Mouse (Mus musculus): Measurements from ENCODE around the gene Gm17455.
A peak's percentile ranks its signal among the peaks of the same experiment; 100 is the strongest.

The Gm17455 gene

GRCm38 (mm10) chr10:60373937-60374578 is 25.5 kb upstream of the Gm17455 start:
- DNase-seq (ENCODE audit: low read depth): peak; percentile 40

- DNase-seq (ENCODE audit: low read depth): peak; percentile 13
These were observed 22.8 kb upstream of the Gm17455 start for GRCm38 (mm10) chr10:60376704-60377103.

GRCm38 (mm10) chr10:60379419-60379957 is 20.0 kb upstream of the Gm17455 start:
- DNase-seq (ENCODE audit: low read depth): no peak

- DNase-seq (ENCODE audit: low read depth): peak; percentile 68
These were observed 19.3 kb upstream of the Gm17455 start for GRCm38 (mm10) chr10:60380229-60380628.

GRCm38 (mm10) chr10:60381142-60381925 is 18.2 kb upstream of the Gm17455 start:
- peak; percentile 86 for DNase-seq (ENCODE audit: low read depth)

- DNase-seq (ENCODE audit: low read depth): peak; percentile 22
These were observed 11.2 kb upstream of the Gm17455 start for GRCm38 (mm10) chr10:60388332-60388731.

DNA sequence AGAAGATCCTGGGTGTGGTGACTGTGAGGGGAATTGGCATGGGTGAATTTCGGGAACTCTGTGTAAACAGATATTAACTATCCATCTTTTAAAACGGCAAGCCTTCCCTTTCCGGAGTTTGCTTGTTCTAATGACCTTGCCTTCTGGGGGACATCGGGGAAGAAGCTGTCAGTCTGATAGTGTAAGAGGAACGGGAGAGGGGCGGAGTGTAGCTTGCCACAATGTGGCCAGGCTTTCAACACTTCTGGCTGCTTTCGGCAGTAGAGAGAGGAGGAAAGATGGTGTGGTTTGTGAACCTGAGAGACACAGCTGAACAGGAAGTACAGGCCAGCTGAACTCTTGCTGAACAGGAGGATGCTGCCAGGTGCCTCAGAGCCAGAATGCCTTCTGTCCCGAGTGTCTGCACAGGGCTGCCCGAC is 10.1 kb upstream of the Gm17455 start:
- DNase-seq (ENCODE audit: low read depth): peak; percentile 83

DNA sequence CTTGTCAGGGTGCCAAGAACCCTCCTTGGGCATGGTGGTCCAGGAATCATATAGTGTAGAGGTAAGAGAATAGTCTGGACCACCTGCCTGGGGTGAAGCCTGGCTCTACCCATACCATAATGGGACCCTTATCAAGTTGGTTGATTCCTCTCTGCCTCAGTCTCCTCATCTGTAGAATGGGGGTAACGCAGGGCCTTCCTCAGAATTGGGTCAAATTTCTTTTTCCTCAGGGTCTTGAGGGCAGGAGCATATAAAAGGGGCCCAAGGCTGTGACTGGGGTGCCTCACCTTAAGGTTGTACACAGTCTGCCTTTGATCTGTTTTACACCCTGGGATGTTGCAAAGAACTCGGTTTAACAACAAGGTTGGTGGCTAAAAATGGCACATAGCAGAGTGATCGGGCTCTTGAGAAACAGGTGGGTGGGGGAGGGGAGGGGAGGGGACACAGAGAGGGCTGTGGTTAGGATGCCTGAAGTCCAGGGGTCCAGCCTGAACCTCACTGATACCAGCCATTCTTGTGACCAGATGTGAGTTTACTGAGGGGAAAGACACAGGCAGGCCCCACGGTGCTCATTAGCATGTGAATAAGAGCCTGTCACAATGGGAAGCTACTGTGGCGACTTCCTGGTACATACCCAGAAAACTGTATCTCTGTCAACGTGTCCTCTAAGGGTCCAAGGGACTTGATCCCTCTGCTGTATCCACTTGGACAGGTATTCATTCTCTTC is 9.2 kb upstream of the Gm17455 start:
- DNase-seq (ENCODE audit: low read depth): peak; percentile 70

DNA sequence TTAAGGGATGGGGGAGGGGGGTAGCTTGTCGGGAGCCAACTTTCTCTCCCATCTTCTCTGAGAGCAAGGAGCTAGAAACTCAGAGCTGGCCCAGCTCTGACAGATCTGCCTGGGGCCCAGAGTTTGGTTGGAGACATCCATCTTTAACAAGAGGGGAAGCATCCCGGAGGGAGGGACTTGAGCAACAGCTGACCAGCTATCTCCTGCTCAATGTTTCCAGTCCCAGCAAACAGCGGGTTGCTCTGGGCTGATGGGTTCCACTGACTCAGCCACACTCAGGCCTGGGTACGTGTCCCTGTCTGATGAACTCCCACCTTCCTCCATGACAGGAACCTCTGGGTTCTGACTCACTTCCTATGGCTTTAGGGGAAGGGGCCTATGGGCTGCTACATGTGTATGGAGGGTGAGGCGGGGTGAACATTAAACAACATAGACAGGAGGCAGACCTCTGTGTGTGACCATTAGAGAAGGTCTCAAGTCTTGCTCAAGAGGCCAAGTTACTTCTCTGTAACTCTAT is 8.6 kb upstream of the Gm17455 start:
- no peak for DNase-seq (ENCODE audit: low read depth)

GRCm38 (mm10) chr10:60391661-60392060 is 7.9 kb upstream of the Gm17455 start:
- no peak for DNase-seq (ENCODE audit: low read depth)

DNA sequence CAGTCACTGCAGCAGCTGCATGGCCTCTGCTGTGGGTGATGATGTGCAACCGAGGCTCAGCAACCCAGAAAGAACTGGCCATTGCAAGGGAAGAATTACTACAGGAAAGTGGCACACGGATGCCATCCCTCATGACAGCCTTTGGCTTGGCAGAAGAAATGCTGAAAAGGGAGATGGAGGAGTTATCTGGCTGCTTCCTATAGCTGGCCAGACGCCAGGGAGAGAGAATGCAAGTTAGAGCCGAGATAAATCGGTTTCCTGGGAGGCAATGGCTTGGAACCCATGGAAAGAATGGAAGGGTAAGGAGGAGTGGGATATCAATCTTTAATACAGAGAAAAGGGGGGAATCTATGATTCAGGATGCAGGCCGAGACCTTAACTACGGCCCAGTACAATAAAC is 4.6 kb upstream of the Gm17455 start:
- no peak for DNase-seq (ENCODE audit: low read depth)

DNA sequence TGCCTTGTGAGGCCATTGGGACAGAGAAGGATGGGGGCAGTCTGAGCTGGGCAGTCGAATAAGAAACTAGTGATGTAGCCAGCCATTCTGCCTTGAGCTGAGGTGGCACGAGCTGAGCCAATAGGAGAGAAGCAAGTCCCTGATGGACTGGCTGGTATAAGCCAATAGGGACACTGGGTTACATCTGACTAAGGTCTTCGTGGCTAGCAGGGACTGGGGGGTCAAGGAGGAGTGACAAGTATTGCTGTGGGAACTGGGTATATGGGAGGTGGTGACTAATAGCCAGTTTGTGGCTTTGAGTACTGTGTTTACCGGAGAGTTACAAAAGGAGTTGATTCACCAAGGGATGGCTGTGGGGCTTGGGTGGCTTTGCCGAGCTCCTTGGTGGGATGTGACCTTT is 3.9 kb upstream of the Gm17455 start:
- no peak for DNase-seq (ENCODE audit: low read depth)

DNA sequence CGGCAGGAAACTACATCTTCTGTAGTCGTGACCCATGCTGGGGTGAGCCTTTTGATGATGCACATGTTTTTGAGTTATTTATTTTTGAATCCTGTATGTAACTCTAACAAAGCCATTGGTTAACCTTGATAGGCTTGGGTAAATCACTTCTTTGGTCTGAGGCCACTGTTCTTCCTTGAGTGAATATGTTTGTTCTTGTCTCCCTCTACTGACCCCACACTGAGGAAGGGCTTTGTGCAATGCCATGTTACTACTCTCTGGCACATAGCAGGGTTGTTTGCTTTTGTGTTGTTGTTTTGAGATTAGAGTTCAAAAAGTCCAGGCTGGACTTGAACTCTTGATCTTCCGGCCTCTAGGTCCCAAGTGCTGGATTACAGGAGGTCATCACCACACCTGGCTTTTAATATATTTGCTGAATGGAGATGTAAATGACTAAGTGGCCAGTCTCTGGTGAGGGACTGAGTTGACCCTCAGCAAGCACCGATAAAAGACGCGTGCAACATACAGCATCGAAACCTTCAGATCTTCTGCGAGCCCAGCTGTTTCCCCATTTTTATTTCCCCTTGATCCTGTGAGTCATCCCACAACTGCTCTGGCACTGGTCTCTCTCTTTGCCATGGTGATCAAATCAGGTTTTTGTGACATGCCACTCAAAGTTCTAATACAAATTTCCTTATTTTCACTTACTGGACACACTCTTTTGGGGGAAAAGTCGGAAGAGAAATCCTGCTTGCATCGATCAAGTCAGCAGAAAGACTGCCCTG is 1.3 kb upstream of the Gm17455 start:
- no peak for DNase-seq (ENCODE audit: low read depth)

DNA sequence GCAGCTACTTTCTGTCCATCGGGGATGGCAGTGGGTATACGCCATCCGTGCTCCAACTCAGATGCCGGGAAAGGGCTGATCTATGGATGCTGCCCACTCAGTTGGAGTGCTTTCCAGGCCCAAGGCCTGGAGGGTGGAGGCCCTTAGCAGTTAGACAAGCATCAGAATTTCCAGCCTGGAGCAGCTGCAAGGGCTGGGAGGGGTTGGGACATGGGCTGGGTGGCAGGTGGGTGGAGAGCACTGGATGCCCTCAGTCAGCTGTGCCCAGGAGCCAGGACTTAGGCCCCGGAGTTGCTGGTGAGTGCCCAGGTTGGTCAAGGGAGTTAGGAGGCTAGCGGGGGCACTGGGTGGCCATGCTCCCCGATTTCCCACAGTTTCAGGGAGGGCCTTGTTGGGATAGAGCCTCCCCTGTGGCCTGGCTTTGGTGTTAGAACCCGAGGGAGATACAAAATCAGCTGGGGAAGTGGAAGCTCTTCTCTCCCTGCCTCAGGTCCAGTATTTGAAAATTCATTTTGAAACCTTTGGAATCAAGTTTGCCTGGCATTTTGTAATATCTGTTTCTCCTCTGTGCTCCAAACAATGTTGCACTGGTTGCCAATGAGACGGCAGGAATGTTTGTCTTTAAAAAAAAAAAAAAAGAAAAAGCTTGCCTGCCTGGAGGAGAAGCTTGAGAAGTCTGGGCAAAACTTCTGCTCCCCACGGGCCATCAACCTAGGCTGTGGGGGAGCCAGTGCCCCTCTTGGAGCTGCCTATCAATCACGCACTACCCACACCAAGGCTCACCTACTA is 1.2 kb downstream of the Gm17455 start:
- no peak for DNase-seq (ENCODE audit: low read depth)

DNA sequence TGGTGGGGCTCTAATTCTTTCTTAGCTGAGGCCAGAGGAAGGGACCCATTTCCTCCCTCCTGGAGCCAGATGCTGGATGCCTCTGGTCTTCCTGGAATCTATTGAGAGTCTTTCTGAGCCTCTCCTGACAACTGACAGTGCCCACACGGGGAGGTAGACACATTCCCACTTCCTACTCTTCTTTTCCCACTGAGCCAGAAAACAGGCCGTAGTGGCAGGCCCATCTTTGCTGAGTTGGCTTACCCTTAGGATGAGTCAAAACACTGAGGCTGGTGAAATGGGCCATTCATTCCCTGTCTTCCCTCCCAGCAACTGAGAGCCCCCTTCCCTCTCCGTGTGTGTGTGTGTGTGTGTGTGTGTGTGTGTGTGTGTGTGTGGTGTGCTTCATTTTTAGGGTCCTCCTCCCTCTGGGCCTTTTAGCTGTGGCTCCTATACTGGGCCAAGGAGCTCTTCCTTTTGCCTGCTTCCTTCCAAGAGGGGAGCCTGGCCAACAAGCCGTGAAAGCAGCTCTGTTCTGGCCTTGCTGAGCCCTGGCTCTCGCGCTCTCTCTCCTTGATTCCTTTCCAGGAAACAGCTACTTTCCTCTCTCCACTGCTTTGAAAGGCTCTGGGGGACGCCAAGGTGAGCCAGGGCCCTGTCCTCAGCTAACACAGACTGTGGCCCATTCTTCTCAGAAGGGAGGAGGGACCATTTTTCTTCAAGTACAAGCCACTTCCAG is 6.1 kb downstream of the Gm17455 start:
- no peak for DNase-seq (ENCODE audit: low read depth)

DNA sequence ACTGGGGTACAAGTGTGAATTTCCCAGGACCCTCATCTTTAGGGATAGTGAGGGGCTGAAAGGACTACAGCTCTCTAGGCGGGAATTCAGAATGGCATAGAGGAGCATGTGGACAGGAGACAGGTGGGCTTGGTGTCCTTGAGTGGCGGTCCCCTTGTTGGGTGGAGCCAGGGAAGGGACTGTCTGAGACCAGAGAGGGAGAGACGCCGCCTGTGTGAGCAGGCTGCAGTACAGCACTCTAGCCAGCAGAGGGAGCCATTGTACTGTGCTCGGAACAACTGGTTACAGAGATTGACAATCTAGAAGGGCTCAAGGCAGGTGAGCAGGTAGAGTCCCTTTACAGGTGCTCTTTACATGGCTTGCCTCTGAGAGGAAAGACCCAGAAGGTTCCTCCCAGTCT is 8.3 kb downstream of the Gm17455 start:
- DNase-seq (ENCODE audit: low read depth): peak; percentile 84

GRCm38 (mm10) chr10:60411794-60412193 is 12.3 kb downstream of the Gm17455 start:
- no peak for DNase-seq (ENCODE audit: low read depth)

GRCm38 (mm10) chr10:60413756-60414155 is 14.2 kb downstream of the Gm17455 start:
- no peak for DNase-seq (ENCODE audit: low read depth)

DNA sequence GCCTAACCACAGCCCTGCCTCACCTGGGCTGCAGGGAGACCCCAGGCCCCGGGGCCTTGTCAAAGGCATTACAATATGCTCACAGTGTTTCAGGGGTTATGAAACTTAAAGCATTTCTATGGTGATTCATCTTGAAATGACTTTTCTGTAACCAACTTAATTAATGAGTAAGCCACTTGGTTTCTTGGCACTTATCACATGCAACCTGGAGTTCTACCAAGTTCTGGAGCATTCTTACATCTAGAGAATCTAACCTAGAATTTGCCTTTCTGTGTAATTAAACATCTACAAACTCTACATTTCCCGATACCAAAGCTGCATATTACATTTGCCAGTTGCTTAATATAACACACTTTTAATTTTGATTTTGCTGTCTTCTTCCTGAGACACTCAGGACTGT is 17.5 kb downstream of the Gm17455 start:
- DNase-seq (ENCODE audit: low read depth): no peak

DNA sequence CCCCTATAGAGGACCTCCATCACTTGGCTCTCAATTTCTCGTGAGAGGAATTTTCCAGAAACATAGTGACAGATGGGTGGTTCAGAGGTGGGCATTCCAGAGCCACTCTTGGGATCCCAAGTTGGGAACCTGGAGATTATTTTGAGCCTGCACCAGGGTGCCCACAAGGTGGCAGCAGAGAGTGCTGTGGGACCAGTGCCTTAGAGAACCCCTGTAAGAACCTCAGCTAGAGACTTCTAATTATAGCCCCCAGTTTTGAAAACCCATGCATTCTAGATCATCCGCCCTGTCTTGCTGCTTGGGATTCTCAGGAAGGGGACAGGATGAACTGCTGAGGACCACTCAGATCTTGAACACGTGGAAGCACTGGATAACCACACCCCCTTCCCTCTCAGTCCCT is 18.6 kb downstream of the Gm17455 start:
- DNase-seq (ENCODE audit: low read depth): peak; percentile 73
